Mouse (Mus musculus): ENCODE measurements around the gene Slc29a2.
A peak's percentile ranks its signal among the peaks of the same experiment; 100 is the strongest.

Gene Slc29a2

DNA sequence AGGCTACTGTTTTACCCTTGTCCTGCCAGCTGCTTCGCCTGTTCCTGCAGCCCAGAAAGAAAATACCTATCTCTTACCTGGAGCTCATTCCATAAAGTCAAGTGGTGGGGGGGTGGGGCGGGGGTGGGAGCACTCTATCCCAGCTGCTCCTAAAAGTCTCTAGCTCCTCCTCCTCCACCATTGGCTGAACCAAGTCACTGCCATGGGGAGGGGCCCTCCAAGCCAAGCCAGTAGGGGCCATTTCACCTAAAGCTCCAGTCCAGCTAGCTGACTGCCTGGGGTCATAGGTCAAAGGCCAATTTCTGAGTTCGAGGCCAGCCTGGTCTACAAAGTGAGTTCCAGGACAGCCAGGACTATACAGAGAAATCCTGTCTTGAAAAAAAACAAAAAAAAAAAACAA, 9.0 kb downstream of the Slc29a2 start:
- no peak for DNase-seq (ENCODE audit: low spot score)

DNA sequence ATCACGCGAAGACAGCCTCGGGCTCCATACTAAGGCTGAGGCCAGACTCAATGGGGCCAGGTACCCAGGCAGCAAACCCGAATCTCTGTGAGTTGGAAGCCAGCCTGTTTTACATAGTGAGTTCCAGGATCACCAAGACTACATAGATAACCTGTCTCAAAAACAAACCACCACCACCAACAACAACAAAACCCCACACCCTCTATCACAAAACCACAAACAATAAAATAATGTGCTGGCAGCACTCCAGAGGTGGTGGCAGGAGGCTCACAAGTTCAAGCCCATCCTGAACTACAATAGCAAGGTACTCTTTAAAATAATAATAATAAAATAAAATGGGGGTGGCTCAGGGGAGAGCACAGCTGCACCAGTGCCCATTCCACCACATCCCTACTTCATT, 12.9 kb downstream of the Slc29a2 start:
- DNase-seq (ENCODE audit: low spot score) = no peak

DNA sequence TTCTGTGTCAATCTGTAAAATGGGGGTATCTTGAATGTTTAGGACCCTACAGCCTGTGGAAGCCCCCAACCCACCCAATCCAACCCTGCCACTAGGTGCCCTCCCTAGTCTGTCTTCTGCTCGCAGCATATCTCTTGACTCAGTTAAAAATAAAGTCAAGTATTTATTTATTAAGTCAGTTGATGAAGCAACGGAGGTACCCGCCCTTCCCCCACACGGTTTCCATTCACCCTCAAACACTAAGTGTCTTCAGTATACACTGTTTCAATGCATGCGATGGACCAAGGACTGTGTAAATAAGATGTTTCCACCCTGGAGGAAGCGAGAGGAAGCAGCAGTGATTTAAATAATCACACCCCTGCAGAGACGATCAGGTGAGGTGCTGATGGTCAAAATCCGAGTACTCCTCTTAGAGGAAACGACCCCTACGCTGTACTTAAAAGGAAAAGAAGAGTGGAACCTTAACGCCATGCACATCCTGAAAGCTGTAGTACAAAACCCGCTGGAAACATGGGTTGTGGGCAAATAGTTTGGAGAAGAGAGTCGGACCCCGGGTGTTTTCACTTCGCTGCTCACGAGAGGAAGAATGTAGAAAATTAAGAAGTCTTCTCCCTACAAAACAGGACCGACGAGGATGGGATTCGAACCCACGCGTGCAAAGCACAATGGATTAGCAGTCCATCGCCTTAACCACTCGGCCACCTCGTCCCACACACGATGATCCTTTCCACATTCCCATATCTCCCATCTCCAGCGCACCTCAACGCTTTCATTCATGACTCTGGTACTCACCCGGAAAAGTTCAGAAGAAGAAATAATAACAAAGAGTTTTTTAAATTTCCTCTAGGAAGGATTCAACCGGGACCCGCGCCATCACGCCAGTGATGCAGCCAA, 14.3 kb downstream of the Slc29a2 start:
- peak; percentile 76 for DNase-seq (ENCODE audit: low spot score)

DNA sequence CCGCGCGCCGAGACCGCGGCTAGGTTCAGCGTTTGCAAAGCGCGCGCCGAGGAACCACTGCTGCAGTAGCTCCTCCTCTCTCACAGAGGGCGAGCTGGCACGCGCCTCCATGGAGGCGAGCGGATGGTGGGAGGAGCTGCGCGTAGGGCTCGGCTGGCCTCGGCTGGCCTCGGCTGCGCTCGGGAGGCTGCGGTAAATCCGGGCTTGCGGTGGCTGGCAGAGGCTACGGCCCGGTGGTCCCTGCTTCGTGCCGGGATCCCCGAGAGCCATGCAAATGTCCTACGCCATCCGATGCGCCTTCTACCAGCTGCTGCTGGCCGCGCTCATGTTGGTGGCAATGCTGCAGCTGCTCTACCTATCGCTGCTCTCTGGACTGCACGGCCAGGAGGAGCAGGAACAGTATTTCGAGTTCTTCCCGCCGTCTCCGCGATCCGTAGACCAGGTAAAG, 15.1 kb downstream of the Slc29a2 start, which contains the start of the genes B4gat1 and AC124502.3:
B4gat1 (plus strand) TSS at position 118 of the 448 bp plus-strand sequence.
AC124502.3 (plus strand) TSS at position 183 of the 448 bp plus-strand sequence.
- DNase-seq (ENCODE audit: low spot score) = peak; percentile 90

DNA sequence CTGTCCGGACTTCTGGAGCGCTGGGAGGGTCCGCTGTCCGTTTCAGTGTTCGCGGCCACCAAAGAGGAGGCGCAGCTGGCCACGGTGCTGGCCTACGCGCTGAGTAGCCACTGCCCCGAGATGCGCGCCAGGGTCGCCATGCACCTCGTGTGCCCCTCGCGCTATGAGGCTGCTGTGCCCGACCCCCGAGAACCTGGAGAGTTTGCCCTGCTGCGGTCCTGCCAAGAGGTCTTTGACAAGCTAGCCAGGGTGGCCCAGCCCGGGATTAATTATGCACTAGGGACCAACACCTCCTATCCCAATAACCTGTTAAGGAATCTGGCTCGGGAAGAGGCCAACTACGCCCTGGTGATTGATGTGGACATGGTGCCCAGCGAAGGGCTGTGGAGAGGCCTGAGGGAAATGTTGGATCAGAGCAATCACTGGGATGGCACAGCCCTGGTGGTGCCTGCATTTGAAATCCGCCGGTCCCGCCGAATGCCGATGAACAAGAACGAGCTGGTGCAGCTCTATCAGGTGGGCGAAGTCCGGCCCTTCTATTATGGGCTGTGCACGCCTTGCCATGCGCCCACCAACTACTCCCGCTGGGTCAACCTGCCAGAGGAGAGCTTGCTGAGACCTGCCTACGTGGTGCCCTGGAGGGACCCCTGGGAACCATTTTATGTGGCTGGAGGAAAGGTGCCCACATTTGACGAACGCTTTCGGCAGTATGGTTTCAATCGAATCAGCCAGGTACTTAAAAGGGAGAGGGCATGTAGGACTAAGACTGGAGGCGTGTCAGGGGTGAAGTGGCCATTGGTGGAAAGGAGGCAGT, 15.8 kb downstream of the Slc29a2 start:
- DNase-seq (ENCODE audit: low spot score) = no peak

DNA sequence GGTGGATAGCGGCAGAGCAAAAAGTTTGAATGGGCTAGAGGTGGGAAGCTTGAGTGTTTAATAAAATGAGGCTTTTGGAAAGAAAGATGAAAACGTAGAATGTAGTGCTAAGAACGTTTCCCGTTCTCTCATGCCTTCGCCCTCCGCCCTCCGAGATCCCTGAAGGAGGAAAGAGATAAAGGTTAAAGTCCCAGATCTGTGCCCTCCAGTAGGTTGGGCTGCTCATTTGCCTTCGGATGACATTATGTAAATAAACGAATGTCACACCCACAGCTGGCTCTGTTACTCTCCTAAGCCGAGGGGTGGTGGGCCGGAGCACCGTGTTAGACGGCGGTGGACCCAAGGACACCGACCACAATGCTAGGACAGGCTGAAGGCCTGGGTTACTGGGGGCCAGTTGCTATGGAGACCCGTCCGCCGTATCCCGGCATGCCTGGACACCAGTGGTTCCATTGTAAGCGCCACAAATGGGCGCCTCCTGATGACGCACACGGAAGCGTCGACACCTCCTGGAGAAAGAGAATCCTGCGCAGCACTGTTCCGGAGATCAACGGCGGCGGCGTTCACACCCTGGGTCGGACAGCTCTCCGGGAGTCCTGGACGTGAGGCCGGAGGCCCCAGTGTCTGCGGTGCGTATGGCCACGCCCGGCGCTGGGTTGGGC, 17.3 kb downstream of the Slc29a2 start, which contains the start of gene Brms1:
Brms1 (plus strand) TSS at position 493 of the 662 bp plus-strand sequence.
- peak; percentile 92 for DNase-seq (ENCODE audit: low spot score)

DNA sequence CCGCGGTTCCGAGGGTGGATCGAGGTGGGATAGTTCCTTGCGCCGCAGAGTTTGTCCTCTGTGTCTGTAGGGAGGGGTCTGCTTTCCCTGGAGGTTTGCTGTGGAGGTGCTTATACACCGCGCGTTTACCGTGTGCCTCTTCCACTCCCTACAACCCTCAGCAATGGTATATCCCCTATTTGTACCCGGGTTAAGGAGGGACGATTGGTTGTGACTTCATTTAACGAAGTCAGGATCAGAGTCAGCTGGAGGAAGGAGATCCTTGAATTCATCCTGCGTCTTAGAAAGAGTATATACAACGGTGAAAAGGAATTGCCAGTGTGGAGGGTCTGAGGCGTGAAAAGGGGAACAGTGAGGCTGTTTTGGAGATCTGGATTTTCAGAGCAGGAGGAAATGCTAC, 17.9 kb downstream of the Slc29a2 start:
- DNase-seq (ENCODE audit: low spot score) = no peak

DNA sequence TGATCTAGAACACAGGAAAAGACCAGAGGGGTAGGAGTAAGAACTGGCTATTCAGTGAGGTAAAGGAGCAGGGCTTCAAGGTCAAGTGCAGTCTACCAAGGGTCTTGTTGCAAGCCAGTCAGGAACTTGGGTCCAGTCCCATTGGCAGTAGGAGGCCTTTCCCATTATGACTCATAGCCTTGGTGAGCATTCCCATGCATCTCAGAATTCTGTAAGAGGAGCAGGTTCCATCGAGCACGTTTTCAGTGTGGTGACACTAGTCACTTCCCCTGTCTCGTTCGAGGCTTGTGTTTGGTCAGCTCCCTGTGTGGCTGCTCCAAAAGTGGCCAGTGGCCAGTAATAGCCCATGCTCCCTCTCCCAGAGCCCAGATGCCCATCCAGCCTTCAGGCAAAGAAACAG, 21.9 kb downstream of the Slc29a2 start:
- DNase-seq (ENCODE audit: low spot score) = no peak

DNA sequence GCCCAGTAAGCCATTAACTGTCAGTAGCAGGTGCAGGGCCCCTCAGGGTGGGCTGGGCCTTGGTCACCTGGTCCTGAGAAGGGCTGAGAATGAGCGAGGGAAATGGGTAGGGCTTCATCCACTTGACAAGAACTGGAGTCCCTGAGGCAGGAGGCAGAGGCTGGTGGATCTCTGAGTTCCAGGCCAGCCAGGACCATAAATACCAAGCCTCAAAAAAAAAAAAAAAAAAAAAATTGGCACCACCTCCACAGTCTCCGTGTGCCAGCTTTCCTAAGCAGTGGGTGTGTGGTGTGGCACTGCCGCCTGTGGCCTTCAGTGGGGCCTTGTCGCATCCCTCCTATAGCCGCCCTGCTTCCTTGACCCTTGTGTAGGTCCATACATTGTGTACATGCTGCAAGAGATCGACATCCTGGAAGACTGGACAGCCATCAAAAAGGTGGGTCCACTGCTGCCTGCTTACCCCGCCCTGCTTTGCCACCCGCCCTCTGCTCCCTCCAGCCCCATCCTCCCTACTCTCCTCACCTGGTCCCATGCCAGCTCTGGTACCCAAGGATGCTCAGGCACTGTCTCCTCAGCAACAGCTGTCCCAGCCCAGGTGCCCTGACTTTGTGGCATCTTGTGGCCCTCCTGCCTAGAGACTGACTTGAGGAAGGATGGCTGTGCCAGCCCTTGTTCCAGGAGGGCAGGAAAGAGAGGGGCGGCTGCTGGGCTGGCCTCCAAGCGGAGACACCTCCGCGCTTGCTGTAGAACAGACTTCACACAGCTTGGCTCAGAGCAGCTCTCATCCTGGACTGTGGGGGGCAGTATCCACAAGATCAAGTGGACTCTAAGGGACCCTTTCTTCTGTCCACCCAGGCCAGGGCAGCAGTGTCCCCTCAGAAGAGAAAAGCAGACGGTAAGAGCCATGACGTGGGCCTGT, 24.7 kb downstream of the Slc29a2 start:
- DNase-seq (ENCODE audit: low spot score) = no peak

DNA sequence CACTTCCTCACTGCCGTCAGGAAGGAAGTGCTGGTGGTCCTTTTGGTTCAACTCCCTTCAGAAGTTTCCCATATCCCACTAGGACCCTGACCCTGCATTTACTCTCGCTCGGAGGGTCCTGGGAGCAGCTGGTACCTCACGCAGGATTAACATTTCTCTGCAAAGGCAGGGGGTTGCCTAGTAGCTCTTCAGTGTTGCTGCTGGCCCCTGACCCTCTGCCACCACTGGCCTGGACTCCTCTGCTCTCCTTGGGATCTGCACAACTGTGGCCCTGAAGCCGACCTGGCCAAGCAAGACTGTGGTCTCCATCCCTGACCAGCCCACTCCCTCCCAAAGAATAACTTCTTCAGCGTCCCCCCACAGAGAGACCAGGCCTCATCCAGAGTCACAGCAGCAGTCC, 25.7 kb downstream of the Slc29a2 start:
- DNase-seq (ENCODE audit: low spot score) = no peak

DNA sequence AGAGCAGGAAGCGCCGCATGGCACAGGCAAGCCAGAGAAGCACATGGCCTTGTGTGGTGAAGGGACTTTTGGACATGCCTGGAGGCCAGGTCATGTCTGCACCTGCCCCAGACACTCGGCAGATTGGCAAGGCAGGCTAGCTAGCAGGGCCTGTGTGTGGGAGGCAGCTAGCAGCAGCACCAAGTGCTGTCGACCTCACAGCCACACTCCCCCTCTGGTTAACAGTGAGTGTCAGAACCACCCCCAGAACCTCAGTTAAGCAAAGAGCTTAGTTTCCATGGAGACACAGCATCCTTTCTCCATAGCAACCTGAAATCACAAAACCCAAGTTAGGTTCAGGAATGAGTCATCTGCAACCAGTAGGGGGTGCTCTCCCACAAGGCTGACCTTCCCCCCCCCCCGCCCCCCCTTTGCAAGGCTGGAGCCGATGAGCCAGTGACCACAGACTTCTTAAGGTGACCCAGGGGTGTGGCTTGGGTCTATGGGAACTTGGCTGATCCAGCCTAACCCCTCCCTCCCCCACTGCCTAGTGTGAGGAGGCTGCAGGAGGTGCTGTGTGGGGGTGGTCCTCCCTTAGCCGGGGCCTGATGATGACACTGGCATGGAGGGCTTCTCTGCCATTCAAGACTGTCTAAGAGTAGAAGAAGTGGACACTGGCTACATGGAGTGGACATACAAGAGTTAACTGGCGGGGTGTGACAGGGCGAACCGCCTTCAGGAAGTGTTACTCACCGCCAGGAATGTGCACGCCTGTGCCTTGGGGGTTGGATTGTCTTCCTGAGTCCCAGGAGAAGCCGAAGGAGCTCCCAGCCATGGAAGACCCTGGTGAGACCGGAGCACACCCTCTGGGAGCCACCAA, 26.6 kb downstream of the Slc29a2 start, which contains the start of gene Rin1:
Rin1 (plus strand) TSS at position 435 of the 859 bp plus-strand sequence.
- DNase-seq (ENCODE audit: low spot score) = peak; percentile 55

DNA sequence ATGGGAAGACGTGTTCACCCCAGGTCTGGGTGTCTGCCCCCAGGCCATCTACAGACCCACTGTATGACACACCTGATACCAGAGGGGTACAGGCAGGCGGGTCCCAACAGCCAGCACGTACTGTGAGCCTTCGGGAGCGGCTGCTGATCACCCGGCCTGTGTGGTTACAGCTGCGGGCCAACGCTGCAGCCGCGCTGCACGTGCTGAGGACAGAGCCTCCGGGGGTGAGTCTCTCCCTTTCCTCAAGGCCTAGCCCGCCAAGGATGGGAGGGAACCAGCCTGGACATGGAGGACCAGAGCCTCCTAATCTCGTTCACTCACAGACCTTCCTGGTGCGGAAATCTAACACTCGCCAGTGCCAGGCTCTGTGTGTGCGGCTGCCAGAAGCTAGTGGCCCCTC, 27.4 kb downstream of the Slc29a2 start:
- DNase-seq (ENCODE audit: low spot score) = no peak

DNA sequence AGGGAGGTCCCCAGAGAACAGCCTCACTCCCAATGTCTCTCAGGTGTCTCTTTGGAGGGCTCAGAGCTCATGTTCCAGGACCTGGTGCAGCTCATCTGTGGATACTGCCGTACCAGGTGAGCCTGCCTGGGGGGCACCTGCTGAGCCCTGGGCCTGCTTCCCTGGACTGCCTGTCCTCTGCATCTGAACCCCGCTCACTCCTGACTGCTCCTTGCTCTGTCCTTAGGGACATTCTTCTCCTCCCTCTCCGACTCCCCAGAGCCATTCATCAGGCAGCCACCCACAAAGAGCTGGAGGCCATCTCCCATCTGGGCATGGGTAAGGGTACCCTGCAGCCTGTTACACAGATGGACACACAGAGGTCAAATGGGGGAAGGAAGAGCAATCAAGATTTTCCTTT, 27.9 kb downstream of the Slc29a2 start:
- DNase-seq (ENCODE audit: low spot score) = no peak

DNA sequence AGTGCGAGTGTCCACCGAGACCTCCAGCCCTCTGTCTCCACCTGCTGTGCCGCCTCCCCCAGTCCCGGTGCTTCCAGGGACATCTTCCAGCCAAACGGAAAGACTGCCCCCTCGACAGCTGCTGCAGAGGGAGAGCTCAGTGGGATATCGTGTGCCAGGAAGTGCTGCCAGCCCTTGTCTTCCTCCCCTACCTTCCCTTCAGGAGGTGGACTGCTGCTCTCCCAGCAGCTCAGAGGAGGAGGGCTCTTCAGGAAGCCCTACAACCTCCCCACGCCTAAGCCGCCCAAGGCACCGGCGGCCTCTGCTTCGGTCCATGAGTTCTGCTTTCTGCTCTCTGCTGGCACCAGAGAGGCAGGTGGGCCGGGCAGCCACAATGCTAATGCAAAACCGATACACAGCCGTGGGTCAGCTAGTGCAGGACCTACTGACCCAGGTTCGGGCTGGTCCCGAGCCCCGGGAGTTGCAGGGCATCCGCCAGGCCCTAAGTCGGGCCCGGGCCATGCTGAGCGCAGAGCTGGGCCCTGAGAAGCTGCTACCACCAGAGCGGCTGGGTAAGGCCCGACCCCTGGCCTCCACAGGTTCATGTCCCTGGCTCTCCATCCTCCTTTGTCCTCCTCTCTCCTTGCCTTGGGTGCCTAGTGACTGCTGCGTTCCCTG, 28.6 kb downstream of the Slc29a2 start:
- DNase-seq (ENCODE audit: low spot score) = no peak

DNA sequence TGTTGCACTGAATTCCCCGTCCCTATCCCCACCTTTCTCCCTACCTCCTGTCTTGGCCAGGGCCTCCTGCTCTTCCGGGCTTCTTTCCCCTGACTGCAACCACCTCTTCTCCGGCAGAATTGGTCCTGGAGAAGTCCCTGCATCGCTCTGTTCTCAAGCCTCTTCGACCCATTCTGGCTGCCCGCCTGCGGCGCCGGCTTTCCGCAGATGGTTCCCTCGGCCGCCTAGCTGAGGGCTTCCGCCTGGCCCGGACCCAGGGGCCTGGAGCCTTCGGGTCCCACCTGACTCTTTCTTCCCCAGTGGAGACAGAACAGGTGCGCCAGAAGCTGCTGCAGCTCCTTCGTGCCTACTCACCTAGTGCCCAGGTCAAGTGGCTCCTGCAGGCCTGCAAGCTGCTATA, 29.2 kb downstream of the Slc29a2 start:
- DNase-seq (ENCODE audit: low spot score) = no peak

DNA sequence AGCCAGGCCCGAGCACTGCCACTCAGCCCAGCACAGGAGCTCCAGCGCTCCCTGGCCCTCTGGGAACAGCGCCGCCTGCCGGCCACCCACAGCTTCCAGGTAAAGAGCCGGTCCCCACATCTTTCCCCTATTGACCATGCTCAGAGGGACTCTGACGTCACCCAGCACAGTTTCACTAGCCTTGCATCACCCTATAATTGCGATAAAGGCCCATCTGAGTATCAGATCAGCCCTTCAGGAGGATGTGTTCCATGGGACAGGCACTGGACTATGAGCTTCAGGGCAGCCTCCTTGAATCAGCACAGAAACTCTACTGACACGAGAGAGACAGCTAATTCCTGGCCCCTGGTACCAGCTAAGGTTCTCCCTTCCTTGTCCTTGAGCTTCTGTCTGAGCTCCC, 30.2 kb downstream of the Slc29a2 start:
- peak; percentile 41 for DNase-seq (ENCODE audit: low spot score)

DNA sequence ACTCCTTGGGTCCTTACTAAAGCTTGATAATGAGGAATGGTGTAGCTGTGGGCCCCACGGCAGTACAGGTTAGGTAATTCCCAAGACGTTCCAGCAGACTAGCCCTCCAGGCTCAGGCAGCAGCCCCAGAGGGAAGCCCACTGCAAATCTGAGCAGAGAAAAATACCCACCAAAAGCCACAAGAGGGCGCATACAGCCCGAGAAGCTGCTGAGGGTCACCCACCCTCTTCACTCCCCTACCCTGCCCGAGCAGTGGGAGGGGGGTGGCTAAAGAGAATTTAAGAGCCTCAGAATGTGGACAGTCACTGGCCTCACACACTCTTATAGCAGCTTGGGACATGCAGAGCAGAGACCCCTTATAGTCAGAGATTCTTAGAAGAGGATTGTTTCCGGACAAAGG, 32.6 kb downstream of the Slc29a2 start:
- no peak for DNase-seq (ENCODE audit: low spot score)

DNA sequence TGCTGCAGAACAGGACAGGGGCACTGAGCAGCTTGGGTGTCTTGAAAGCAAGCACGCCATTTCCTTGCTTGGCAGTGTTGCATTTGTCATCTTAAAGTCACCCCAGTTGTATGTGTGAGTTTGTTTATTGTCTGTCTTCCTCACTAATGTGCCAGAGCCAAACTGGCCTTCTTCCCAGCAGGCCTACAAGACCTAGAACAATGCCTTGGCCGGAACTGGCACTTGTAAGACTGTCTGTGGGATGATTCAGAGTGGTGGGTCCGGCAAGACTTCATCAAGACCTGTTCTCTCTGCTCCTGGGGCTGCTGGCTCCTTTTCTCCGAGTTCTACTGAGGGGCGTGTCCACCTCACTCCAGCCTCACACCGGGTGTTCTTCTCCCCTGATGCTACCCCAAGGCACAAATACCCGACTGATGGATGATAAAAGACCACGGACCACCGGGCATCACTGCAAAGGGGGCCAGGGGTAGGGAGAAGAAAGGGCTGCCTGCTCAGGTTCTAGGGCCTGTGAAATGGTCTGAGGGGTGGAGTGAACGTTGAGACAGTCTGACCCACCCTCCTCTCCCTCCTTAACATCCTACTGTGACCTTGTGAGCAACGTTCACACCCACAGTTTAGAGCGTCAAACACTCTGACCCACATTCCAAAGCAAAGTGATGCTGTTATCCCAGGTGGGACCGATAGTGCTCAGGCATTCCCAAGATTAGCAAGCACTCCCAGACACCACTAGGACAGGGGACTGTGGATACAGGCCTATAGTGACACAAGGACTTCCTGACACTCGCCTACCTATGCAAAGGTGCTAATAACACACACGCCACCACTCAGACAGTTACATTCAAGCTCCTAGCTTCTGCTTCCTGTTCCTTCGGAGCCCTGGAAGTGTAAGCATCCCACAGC, 34.5 kb downstream of the Slc29a2 start:
- DNase-seq (ENCODE audit: low spot score) = peak; percentile 62

Measured in lung, postnatal 25 days (tissue).